Mouse (Mus musculus): ENCODE data around the gene Prtg. TPM values are rescaled to one million over a fixed set of nuclear protein-coding genes. Genes with fewer than 3 reads are reported as not detected.

The Prtg gene
- polyA plus RNA-seq, 1 experiment from 2014 or later, result 0.06 TPM

- Histone ChIP-seq H3K27me3 (ENCODE audit: control insufficient read depth, insufficient read depth, low read length) (no peaks in the 10 kb centered on the region), H3K36me3 (ENCODE audit: control insufficient read depth, insufficient read depth, low read length) (no peaks in the 10 kb centered on the region), H3K4me2 (replicated peaks; ENCODE audit: low read depth) (no peak overlapping the region), H3K4me3 (ENCODE audit: low read depth, low read length) (no peak overlapping the region), H3K4me1 (replicated peaks; ENCODE audit: control insufficient read depth, insufficient read depth) (no peaks in the 10 kb centered on the region), H3K27ac (replicated peaks) (no peak overlapping the region), H3K9ac (ENCODE audit: low read length) (no peak overlapping the region), H3K9me3 (ENCODE audit: control insufficient read depth, low read length) (no peaks in the 10 kb centered on the region)
- DNase-seq (ENCODE audit: low spot score), result no peak
- 86% methylated on average over 6 of the region's 6 CpGs for WGBS
- TF ChIP-seq EP300 (optimal IDR thresholded peaks at IDR 0.05), result no peak
- no peak for TF ChIP-seq CTCF (IDR thresholded peaks at IDR 0.05; ENCODE audit: low read depth)
- ATAC-seq (ENCODE audit: low FRiP score, low TSS enrichment), result no peak
Observed at GRCm38 (mm10) chr9:72867434-72867833, 60.8 kb downstream of the Prtg start.

GRCm38 (mm10) chr9:72868774-72869173 lies 62.1 kb downstream of the Prtg start:
- 78% methylated on average over 2 of the region's 2 CpGs for WGBS
- TF ChIP-seq EP300 (optimal IDR thresholded peaks at IDR 0.05) (no peak), CTCF (IDR thresholded peaks at IDR 0.05; ENCODE audit: low read depth) (no peak)
- Histone ChIP-seq H3K4me2 (replicated peaks; ENCODE audit: low read depth) (no peak overlapping the region), H3K4me3 (ENCODE audit: low read depth, low read length) (no peak overlapping the region), H3K27ac (replicated peaks) (no peak overlapping the region), H3K27me3 (ENCODE audit: control insufficient read depth, insufficient read depth, low read length) (no peaks in the 10 kb centered on the region), H3K9me3 (ENCODE audit: control insufficient read depth, low read length) (no peaks in the 10 kb centered on the region), H3K36me3 (ENCODE audit: control insufficient read depth, insufficient read depth, low read length) (no peaks in the 10 kb centered on the region), H3K9ac (ENCODE audit: low read length) (no peak overlapping the region), H3K4me1 (replicated peaks; ENCODE audit: control insufficient read depth, insufficient read depth) (no peaks in the 10 kb centered on the region)
- ATAC-seq (ENCODE audit: low FRiP score, low TSS enrichment) (no peak), DNase-seq (ENCODE audit: low spot score) (no peak)

GRCm38 (mm10) chr9:72871506-72872297 lies 65.0 kb downstream of the Prtg start:
- Histone ChIP-seq H3K4me2 (replicated peaks; ENCODE audit: low read depth) (peak overlapping the region; percentile 34), H3K9me3 (ENCODE audit: control insufficient read depth, low read length) (no peaks in the 10 kb centered on the region), H3K4me1 (replicated peaks; ENCODE audit: control insufficient read depth, insufficient read depth) (no peaks in the 10 kb centered on the region), H3K27me3 (ENCODE audit: control insufficient read depth, insufficient read depth, low read length) (no peaks in the 10 kb centered on the region), H3K4me3 (ENCODE audit: low read depth, low read length) (no peak overlapping the region), H3K9ac (ENCODE audit: low read length) (no peak overlapping the region), H3K36me3 (ENCODE audit: control insufficient read depth, insufficient read depth, low read length) (no peaks in the 10 kb centered on the region), H3K27ac (replicated peaks) (peak overlapping the region; percentile 3; the same call in 1 of the 2 replicates)
- ATAC-seq (ENCODE audit: low FRiP score, low TSS enrichment), result no peak
- TF ChIP-seq CTCF (IDR thresholded peaks at IDR 0.05; ENCODE audit: low read depth), result no peak
- TF ChIP-seq EP300 (optimal IDR thresholded peaks at IDR 0.05), result no peak
- no peak for DNase-seq (ENCODE audit: low spot score)
- 15% methylated on average over 13 of the region's 13 CpGs for WGBS

GRCm38 (mm10) chr9:72872298-72873130 lies 65.8 kb downstream of the Prtg start:
- Histone ChIP-seq H3K4me3 (ENCODE audit: low read depth, low read length) (no peak overlapping the region), H3K27ac (replicated peaks) (no peak overlapping the region), H3K4me2 (replicated peaks; ENCODE audit: low read depth) (peak overlapping the region; percentile 34; the same call in 1 of the 2 replicates), H3K9me3 (ENCODE audit: control insufficient read depth, low read length) (no peaks in the 10 kb centered on the region), H3K4me1 (replicated peaks; ENCODE audit: control insufficient read depth, insufficient read depth) (no peaks in the 10 kb centered on the region), H3K36me3 (ENCODE audit: control insufficient read depth, insufficient read depth, low read length) (no peaks in the 10 kb centered on the region), H3K27me3 (ENCODE audit: control insufficient read depth, insufficient read depth, low read length) (no peaks in the 10 kb centered on the region), H3K9ac (ENCODE audit: low read length) (no peak overlapping the region)
- ATAC-seq (ENCODE audit: low FRiP score, low TSS enrichment) (0 out of 2 replicates have a peak, but pooled peaks have one; percentile 24), DNase-seq (ENCODE audit: low spot score) (no peak)
- 31% methylated on average over 8 of the region's 8 CpGs for WGBS
- TF ChIP-seq EP300 (optimal IDR thresholded peaks at IDR 0.05) (no peak), CTCF (IDR thresholded peaks at IDR 0.05; ENCODE audit: low read depth) (no peak)

GRCm38 (mm10) chr9:72875878-72876277 lies 69.2 kb downstream of the Prtg start:
- 85% methylated on average over 2 of the region's 2 CpGs for WGBS
- H3K36me3 ChIP-seq (ENCODE audit: control insufficient read depth, insufficient read depth, low read length), result no peaks in the 10 kb centered on the region
- TF ChIP-seq EP300 (optimal IDR thresholded peaks at IDR 0.05) (no peak), CTCF (IDR thresholded peaks at IDR 0.05; ENCODE audit: low read depth) (peak; percentile 46)
- DNase-seq (ENCODE audit: low spot score) (no peak), ATAC-seq (ENCODE audit: low FRiP score, low TSS enrichment) (no peak)
- no peak overlapping the region for H3K4me2 ChIP-seq (replicated peaks; ENCODE audit: low read depth)
- peaks cover 4% of the 10 kb centered on the region; the same call in 1 of the 2 replicates for H3K4me1 ChIP-seq (replicated peaks; ENCODE audit: control insufficient read depth, insufficient read depth)
- no peak overlapping the region for H3K27ac ChIP-seq (replicated peaks)
- no peak overlapping the region for H3K4me3 ChIP-seq (ENCODE audit: low read depth, low read length)
- no peaks in the 10 kb centered on the region for H3K27me3 ChIP-seq (ENCODE audit: control insufficient read depth, insufficient read depth, low read length)
- no peak overlapping the region for H3K9ac ChIP-seq (ENCODE audit: low read length)
- H3K9me3 ChIP-seq (ENCODE audit: control insufficient read depth, low read length), result no peaks in the 10 kb centered on the region

All from stomach, postnatal 0 days (tissue).